Mouse (Mus musculus): ENCODE measurements around the gene Pxn.
"Not testable (repeated sequence)": the region's sequence is repeated elsewhere in the genome, so short reads cannot be mapped to it uniquely, and the experiment has no call there.

Gene Pxn

DNA sequence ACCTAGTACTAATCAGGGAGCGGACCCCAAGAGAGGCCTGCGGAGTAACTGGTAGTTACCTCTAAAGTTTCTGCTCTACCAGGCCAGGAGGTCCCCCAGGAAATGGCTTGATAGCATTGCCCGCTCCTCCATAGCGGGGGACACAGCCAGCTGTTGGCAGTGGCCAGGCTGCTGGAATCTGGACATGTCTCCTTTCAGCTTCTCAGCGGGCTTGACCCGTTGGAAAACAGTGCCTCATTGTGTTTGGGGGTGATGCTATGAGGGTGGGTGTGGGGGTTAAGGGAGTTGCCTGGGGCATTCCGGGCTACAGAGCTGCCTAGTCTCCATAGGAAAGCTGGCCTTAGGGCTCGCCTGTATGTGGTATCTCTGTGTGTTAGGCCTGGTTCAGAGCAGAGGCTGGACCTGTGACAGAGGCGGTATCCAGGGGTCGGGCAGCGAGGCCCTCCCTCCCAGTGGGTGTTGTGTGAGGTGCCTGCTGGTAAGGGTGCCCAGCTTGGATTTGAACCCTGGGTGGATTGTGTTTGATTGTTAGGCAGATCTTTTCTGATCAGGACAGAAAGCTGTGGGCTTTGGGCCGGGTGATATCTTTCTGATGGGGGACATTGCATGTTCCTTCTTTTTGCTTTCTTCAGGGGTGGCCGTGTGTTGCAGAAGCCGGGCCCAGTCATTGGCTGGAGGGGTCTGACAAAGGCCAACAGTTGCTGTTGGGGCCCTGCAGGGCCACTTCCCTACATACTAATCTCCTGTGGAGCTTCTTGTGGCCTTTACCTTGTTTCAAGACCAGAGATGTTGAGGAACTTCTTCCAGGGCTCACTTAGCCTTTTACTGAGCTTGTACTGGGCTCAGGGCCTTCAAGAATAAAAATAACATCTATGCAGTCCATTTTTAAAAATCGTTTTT lies 3.6 kb downstream of the Pxn start:
- no peak for DNase-seq

DNA sequence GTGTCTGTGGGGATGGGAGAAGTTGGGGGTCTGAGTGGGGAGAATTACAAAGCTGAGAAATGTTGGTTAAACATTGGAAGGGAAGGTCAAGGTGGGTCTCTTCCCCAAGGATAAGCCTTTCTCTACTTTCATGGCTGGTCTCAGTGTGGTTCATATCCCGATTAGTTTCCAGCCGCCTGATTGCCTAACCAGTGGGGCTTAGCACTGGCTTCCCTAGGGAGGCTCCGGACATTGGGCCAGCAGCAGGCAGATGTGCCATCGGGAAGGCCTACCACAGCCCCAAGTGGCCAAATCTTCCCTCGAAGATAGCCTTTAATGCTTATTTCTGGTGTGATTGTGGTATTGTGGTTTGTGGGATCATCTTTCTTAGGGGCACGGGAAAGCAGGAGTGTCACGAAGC lies 5.9 kb downstream of the Pxn start:
- DNase-seq, result no peak

GRCm38 (mm10) chr5:115513246-115513645 lies 6.8 kb downstream of the Pxn start:
- no peak for DNase-seq

DNA sequence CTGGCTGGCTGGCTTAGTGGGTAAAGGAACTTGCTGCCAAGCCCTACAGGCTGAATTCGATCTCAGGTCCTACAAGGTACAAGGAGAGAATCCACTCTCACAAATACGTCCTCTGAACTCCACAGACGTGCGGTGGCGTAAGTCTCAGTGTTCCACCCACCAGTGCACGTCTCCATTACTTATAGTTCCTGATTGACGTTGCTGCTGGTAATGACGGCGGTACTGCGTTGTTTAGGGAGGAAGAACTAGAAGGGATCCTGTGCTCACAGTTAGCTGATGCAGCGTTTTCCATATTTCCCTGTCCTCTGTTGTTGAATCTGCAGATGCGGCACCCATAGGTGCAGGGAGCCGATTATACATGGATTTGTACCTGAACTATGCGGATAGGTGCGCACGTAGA lies 7.2 kb downstream of the Pxn start:
- DNase-seq, result no peak

DNA sequence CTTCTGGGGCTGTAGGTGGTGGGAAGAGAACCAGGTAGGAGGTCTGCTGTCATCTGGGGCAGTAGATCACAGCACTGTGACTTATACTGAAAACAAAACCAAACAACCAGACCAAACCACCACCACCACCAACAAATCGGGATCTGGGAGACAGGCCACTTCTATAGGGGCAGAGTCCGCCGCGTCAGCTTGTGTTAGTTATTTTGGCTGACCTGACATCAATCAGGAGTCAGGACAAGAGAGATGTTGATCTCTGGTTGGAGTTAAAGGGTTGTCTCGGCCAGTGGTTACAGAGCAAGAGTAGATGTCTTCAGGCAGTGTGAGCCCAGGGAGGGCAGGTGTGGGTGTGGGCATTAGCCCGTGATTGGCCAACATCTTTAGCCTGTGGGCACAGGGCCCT lies 7.9 kb downstream of the Pxn start:
- DNase-seq, result no peak

- DNase-seq, result peak; percentile 77 to 88
Observed at GRCm38 (mm10) chr5:115514896-115515587, 8.6 kb downstream of the Pxn start.

GRCm38 (mm10) chr5:115516081-115516907 lies 9.8 kb downstream of the Pxn start:
- DNase-seq, result peak in 1 of 2 experiments; percentile 73

- DNase-seq, result no peak
Observed at GRCm38 (mm10) chr5:115516908-115517307, 10.4 kb downstream of the Pxn start.

- peak in 1 of 2 experiments; percentile 42 for DNase-seq
Observed at GRCm38 (mm10) chr5:115517501-115517900, 11.0 kb downstream of the Pxn start.

DNA sequence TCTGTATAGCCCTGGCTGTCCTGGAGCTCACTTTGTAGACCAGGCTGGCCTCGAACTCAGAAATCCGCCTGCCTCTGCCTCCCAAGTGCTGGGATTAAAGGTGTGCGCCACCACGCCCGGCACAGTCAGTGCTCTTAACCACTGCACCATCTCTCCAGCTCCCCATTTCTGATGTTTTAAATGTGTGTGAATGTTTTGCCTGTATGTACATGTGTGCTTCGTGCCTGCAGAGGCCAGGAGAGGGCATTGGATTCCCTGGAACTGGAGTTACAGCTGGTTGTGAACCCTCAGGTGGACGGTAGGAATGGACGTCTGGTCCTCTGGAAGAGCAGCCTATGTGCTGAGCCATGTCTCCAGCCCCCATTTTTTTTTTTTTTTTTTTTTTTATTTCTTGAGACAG lies 11.7 kb downstream of the Pxn start:
- not testable (repeated sequence) for DNase-seq

DNA sequence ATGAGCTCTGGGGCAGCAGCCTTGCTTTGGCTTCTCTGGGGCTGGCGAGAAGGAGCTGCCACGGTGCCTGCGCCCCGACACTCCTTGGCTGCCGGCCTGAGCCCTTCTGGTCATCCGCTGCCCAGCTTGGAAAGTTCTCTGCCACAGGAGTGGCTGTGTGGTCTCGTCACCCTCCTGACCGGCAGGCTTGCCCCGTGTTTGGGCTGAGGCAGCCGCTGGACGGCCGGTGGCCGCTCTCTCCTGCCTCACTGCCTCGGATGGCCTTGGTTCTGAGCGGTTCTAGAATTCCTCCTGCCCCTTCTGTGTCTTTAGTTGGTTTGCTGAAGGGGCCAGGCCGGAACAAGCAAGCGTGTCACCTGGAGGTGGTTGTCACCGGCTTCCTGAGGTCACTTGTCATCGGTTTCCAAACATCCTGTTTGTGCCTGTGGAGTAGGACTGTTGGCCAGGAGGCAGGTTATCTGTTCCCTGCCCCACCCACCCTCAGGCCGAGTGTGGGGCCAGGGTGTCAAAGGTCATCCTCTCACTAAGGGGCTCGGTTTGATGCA lies 13.9 kb downstream of the Pxn start:
- DNase-seq, result peak; percentile 71 to 85

DNA sequence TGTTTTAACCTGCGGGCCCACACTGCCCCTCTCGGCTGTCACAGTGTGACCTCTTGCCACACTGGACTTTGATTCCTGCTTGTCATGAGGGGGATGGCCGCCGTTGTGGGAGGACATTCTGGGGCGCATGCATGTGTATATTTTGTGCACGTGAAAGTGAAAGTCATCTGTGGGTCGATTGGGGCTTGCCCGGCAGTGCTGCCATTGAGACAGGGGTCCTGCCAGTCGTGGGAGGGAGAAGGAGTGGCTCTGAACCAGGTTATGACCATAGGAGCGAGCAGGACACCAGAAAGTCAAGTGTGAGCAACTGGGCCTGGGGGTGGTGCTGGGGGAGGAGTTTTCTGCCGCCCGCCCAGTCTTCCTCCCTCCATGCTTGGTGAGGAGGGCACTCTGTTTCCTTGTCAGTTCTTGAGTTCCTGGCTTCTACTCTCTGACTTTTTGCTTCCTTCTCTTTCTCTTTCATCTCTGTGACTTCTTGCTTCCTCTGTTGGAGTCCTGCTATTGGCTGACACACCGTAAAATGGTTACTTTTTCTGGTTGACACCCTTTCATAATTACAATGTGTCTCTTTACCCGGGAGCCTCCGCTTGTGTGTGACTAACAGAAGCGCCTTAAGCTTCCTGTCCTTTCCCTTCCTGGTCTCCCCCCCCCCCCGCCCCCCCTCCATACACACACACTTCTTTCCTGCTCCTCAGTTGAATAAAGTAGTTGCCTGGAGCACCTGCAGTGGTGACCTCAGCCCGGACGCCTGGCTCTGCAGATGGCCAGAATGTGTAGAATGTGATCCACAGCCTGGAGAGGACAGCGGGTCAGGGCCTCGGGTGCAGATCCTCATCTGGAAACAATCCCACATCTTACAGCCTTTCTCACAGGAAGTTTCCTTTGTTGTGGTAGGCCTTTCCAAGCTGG lies 15.3 kb downstream of the Pxn start:
- peak; percentile 82 to 84 for DNase-seq

- no peak for DNase-seq
Observed at GRCm38 (mm10) chr5:115522531-115522930, 16.1 kb downstream of the Pxn start.

DNA sequence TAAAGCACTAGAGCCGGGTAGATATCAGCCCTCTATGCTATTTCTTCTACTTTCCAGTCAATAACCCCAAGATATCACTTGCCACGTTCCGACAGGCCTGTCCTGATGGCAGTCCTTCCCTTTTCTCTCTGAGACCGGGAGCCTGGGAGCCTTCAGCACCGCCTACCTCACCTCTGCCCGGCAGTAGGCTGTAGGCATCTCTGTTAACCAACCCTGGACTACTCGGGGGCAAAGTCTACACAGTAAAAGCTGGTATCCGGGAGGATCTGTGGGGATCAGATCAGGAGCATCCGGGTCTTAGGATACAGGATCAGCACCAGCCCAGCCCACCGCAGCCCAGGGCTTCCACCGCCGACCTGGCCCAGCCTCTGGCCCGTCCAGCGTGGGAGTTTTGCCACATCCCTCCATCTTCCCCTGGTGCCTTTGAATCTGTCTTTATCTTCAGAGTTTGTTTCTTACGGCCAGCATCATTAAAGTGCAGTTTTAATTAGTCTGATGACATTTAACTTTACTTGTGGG lies 16.6 kb downstream of the Pxn start:
- peak; percentile 64 to 81 for DNase-seq

DNA sequence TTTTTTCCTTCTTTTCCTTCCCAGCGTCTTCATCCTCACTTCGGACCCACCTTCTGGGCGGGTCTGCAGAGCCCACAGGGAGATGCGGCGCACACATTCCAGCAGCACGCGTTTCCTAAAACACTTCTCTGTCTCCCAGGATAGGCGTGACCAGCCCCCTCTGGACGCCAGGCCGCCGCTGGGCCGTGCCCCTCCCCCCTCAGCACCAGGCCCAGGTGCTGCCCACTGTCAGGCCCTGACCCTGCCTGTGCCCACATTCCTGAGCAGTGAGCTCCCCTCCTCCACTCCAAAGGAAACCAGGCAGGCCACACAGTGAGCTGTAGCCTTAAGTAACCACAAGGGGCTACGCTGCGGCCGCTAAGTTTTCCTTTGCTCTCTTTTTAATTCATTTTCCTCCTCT lies 17.5 kb downstream of the Pxn start:
- peak; percentile 81 to 82 for DNase-seq

- DNase-seq, result no peak
Observed at GRCm38 (mm10) chr5:115524471-115524870, 18.0 kb downstream of the Pxn start.

DNA sequence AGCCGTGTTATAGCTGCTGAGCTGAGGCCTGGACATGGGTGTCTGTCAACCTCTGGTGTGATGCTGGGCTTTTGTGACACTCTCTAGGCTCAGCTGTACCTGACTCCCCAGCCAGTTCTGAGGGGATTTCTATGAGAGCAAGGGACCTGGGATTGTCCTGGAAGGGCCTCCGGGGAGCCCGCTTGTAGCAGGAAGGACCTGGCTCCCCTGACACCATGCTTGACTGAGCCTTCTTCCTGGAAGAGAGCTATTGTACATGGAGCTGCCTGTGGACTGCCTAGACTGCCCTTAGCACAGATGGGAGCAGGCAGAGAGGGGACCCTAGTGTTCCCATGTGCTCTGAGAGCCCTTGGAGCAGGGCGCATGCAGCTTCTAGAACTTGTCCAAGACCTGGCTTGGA lies 18.9 kb downstream of the Pxn start:
- peak in 1 of 2 experiments; percentile 30 for DNase-seq

DNA sequence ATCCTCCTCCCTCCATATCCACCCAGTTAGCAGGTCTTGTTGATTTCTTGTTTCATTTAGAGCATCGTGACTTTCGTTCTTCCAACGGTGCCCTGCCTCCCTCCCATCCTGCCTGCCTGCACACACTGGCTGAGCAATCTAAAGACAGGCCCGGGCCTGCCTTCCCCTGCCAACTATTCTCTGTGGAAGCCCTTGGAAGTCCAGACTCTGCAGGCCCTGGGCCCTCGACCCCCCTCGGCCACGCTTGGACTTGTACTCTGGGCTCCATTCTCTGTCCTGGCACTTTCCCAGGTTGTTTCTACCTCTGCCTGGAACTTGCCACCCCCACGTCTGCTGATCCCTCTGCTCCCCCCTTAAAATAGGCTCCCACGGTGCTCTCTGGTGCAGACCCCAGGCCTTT lies 19.5 kb downstream of the Pxn start:
- DNase-seq, result peak; percentile 64 to 65

DNA sequence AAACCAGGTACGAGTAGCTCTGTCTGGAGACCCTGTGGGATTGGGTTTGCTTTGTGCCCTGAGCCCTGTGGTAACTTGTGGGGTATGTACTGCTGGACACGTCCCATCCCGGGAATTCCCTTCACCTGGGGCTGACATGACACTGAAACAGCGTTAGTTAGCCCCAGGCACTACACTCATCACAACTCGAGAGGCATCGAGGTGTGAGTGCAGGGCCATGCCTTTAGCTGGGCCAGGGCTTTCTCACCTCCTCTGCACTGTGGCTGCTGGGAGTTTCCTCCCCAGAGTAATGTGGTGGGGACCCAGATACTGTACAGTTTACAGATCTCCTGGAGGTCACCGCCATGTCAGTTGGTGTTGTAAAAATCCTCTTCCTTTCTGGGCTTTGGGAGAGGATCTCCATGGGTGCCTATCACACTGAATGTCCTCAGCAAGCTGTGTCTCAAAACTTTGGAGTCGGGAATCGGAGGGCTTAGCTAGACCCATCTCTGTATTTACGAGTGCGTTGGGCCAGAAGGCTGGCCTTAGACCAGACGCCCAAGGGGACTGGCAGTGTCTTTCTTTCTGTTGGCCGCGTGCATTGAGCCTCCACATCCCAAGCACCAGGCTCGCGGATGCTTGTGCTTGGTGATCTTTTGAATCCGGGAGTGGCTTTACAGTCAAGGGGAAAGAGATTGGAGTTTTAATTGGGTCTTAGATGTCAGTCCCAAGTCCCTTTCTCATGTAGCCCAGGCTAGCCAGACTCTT lies 20.2 kb downstream of the Pxn start:
- no peak for DNase-seq

GRCm38 (mm10) chr5:115528128-115528527 lies 21.7 kb downstream of the Pxn start:
- DNase-seq, result no peak

DNA sequence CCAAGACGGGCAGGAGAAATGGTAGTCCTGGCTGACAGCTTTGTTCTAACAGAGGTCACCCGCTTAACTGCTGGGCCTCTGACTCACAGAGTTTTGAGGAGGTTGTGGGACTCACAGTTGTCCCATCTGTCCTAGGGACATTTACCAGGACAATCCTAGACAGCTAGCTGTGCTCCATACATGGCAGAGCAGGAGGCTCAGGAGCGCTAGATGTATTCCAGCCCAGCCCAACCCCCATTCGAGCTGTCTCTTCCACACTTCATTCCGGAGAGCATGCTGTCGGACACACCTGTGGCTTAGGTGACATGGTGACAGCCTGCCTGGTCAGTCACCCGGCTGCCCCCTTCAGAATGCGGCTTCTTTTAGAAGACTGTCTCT lies 22.9 kb downstream of the Pxn start:
- no peak for DNase-seq

Measured in kidney, postnatal 36 days (tissue).